Mouse (Mus musculus) lung, postnatal 0 days (tissue): ENCODE results near the gene Itgb8. TPM values are rescaled to one million over a fixed set of nuclear protein-coding genes. Genes with fewer than 3 reads are reported as not detected.

Experiments used
- ATAC-seq: fragments of 200-750 bp; cut with Nextera tagmentation; 2 replicates; pipeline ENCODE4 v1.8.0; 2017; ENCODE audit warnings: moderate library complexity
- DNase-seq: peaks from one replicate; pipeline ENCODE4 v3.0.0-alpha.2; 2016; ENCODE audit warnings: low spot score
- H3K27ac ChIP-seq: fragments of 300-500 bp; sonication (generic); 2 replicates; pipeline ENCODE4 v1.5.1; 2014; ENCODE audit warnings: antibody characterized with exemption, mild to moderate bottlenecking, low read length, mixed read lengths
- H3K27me3 ChIP-seq: fragments of 300-500 bp; sonication (generic); replicated peaks from 2 replicates; pipeline ENCODE4 v1.6.1; 2014; ENCODE audit warnings: low read length, mixed read lengths; ENCODE audit not compliant: insufficient read depth
- H3K36me3 ChIP-seq: fragments of 300-500 bp; sonication (generic); 2 replicates; pipeline ENCODE4 v1.6.1; 2014; ENCODE audit warnings: low read length, mixed read lengths; ENCODE audit not compliant: insufficient read depth
- H3K4me1 ChIP-seq: fragments of 300-500 bp; sonication (generic); 2 replicates; pipeline ENCODE4 v1.6.1; 2014; ENCODE audit warnings: antibody characterized with exemption, low read depth, low read length, mixed read lengths; ENCODE audit not compliant: insufficient read depth
- H3K4me2 ChIP-seq: fragments of 300-500 bp; sonication (generic); replicated peaks from 2 replicates; pipeline ENCODE4 v1.6.1; 2014; ENCODE audit warnings: low read depth, mild to moderate bottlenecking, low read length, moderate library complexity, mixed read lengths
- H3K4me3 ChIP-seq: fragments of 300-500 bp; sonication (generic); 2 replicates; pipeline ENCODE4 v1.5.1; 2014; ENCODE audit warnings: low read depth, low read length
- H3K9ac ChIP-seq: fragments of 300-500 bp; sonication (generic); replicated peaks from 2 replicates; pipeline ENCODE4 v1.6.1; 2014; ENCODE audit warnings: low read depth, mild to moderate bottlenecking
- H3K9me3 ChIP-seq: fragments of 300-500 bp; sonication (generic); 2 replicates; pipeline ENCODE4 v1.6.1; 2016; ENCODE audit warnings: low read length, mixed read lengths
- CTCF ChIP-seq: IDR thresholded peaks from 2 replicates; pipeline ENCODE4 v1.5.1; 2016; ENCODE audit warnings: antibody characterized with exemption, mild to moderate bottlenecking
- EP300 ChIP-seq: IDR thresholded peaks from 2 replicates; pipeline ENCODE4 v1.6.1; 2016; ENCODE audit warnings: antibody characterized with exemption, mild to moderate bottlenecking, control low read depth
- WGBS: fragments of 180-500 bp; shearing (Covaris S2); extraction: QIAGEN DNeasy Blood & Tissue Kit; methylation state at CpG from one replicate; pipeline ENCODE4 v1.1.7; 2014; 5-methylcytosine and 5-hydroxymethylcytosine counted together
- polyA plus RNA-seq: library from polyadenylated mRNA; unstranded; fragments of >200 nt; fragmentation: Nextera tagmentation; extraction: Ambion mirVana; gene quantifications from 2 replicates; pipeline ENCODE4 v1.2.1, GENCODE M21; 2015

Gene Itgb8
- polyA plus RNA-seq, 1 experiment from 2014 or later = 0.87 TPM

DNA sequence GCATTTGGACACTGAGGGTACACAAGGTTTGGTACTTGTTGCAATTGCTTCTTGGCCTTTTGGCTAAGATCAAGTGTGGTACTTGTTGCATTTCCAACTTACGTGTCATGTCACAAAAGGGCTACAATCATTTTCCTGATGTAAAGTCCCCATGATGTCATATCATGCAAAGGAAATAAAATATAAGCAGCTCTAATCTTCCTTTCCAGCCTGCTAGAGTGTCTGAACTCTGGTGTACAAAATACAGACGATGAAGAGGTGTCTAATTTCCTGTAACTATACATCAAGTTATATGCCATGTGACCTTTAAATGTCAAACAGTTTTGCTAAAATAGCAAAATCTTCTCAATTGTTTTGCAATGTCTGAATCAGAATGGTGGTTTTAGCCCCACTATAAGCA, 34.2 kb downstream of the Itgb8 start:
- no peak for ATAC-seq
- no peaks in the 10 kb centered on the region for H3K4me1 ChIP-seq
- no peak for TF ChIP-seq CTCF
- TF ChIP-seq EP300 = no peak
- H3K27me3 ChIP-seq = no peaks in the 10 kb centered on the region
- 43% methylated on average over 2 of the region's 2 CpGs for WGBS
- DNase-seq = no peak
- no peak overlapping the region for H3K27ac ChIP-seq
- no peak overlapping the region for H3K4me3 ChIP-seq
- no peak overlapping the region for H3K9ac ChIP-seq
- no peaks in the 10 kb centered on the region for H3K9me3 ChIP-seq
- H3K36me3 ChIP-seq = no peaks in the 10 kb centered on the region
- H3K4me2 ChIP-seq = no peak overlapping the region

DNA sequence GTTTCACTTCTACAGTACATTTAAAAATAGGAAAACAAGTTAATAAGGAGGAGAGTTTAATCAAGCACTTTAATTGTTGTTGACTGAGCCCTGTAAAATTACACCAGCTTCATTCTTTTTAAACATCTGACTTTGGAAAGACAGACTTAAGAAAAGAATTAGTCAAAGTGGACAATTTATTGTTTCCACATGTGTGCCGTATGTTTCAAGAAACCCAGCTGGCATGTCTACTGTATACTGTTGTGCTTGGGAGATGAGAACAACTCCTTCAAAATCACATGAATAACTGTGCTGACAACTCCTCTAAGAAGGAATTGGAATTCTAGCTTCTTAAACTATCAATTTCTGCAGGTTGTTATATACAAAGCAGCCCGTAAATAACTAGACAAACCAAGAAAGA, 35.8 kb downstream of the Itgb8 start:
- Histone ChIP-seq H3K36me3 (no peaks in the 10 kb centered on the region), H3K4me2 (no peak overlapping the region), H3K4me1 (no peaks in the 10 kb centered on the region), H3K4me3 (no peak overlapping the region), H3K9ac (no peak overlapping the region), H3K27me3 (no peaks in the 10 kb centered on the region), H3K9me3 (no peaks in the 10 kb centered on the region), H3K27ac (no peak overlapping the region)
- DNase-seq = no peak
- 74% methylated on average over 2 of the region's 2 CpGs for WGBS
- no peak for TF ChIP-seq EP300
- TF ChIP-seq CTCF = no peak
- no peak for ATAC-seq

DNA sequence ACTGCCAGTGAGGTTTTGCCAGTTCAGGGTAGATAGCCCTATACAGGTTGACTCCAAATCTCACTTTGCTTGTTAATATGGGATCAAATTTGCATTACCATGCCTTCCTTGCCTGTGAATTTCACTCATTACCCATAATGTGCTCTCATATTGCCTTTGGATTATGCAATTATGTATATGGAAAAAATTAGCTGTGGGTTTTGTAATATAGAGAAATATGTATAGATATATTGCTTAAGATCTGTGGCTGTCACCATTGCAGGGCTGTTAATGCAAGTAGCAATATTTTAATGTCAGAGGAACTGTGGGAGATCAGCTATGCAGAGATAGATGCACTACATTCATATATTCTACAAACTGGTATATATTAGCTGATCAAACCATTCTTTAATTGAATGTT, 43.5 kb downstream of the Itgb8 start:
- no peaks in the 10 kb centered on the region for H3K9me3 ChIP-seq
- no peak overlapping the region for H3K4me2 ChIP-seq
- H3K4me3 ChIP-seq = no peak overlapping the region
- H3K9ac ChIP-seq = no peak overlapping the region
- H3K36me3 ChIP-seq = no peaks in the 10 kb centered on the region
- no peak for DNase-seq
- no peak overlapping the region for H3K27ac ChIP-seq
- no peaks in the 10 kb centered on the region for H3K4me1 ChIP-seq
- TF ChIP-seq EP300 = no peak
- TF ChIP-seq CTCF = no peak
- ATAC-seq = no peak
- H3K27me3 ChIP-seq = no peaks in the 10 kb centered on the region

DNA sequence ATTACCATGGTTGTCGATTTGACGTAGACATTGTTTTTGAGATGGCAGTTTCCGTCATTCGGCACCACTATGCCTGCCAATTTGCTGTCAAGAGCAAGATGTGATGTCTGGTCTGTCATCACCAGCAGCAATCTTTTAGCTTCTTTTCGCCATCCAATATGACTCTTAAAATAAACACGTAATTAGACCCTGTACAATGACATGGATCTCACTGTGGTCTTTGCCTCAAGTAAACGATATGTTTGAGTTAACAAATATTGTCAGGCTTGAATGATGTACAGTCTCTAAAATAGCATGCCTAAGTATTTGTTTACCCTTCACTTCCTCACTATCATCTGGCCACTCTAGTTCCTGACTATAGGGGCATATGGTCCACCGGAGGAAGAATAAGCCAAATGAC, 48.8 kb downstream of the Itgb8 start:
- no peaks in the 10 kb centered on the region for H3K9me3 ChIP-seq
- ATAC-seq = peak; percentile 40
- TF ChIP-seq CTCF = no peak

DNA sequence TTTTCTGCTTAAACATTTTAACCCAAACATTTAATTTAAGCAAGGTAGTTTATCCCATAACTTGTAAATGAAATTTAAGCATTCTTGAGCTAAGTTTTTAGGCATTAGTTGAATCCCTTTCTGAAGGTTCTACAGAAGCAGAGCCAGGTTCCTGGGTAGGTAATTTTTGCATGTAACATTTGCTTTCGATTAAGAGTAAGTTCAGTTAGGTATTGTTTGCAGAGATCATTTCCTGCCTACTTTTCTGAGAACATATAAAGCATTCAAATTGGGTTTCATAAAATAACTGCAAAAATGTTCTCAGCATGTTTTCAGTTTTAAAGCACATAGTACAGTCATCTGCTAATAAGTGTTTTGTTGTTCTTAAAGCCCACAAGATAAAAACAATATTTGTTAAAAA, 53.2 kb downstream of the Itgb8 start:
- 48% methylated on average over 1 of the region's 1 CpGs for WGBS
- no peak for ATAC-seq

More for the DNA sequence above, 48.8 kb downstream of the Itgb8 start:
- H3K4me2 ChIP-seq = no peak overlapping the region
- no peaks in the 10 kb centered on the region for H3K27me3 ChIP-seq
- H3K27ac ChIP-seq = no peak overlapping the region
- 48% methylated on average over 8 of the region's 8 CpGs for WGBS
- H3K36me3 ChIP-seq = no peaks in the 10 kb centered on the region
- no peak overlapping the region for H3K9ac ChIP-seq
- peak; percentile 11 for DNase-seq
- no peaks in the 10 kb centered on the region for H3K4me1 ChIP-seq
- H3K4me3 ChIP-seq = no peak overlapping the region

DNA sequence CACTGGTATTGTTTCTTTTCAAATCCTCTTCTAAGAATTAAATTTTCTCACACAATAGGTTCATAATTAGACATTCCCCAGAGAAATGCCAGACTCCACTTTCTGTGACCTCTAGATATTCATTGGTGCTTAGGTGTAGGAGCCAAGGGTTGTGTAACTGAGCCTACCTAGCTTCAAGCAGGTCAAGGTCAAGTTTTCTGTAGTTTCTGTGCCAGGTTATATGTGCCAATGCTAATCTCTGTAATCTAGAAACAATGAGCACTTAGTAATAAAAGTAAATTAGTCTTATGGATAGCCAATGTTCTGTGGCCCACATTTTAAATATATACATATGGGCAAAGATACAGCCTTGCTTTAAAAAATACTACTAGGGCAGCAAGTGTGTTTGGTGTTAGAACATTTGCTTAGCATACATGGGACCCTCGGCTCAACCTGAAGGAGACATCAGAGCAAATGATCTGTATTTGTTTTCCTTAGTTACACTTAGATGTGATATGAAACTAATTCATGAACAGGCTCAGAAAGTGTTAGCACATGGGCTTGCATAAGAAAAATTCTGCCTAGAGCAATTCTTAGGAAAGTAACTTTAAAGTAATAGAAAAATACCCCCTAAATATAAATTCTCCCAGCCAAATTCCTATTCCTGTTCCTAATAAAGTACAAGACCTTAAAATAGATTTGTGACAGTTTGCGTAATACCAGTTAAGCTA, 56.2 kb downstream of the Itgb8 start:
- DNase-seq = no peak
- 58% methylated on average over 2 of the region's 2 CpGs for WGBS
- Histone ChIP-seq H3K9ac (no peak overlapping the region), H3K36me3 (no peaks in the 10 kb centered on the region), H3K9me3 (no peaks in the 10 kb centered on the region), H3K27me3 (no peaks in the 10 kb centered on the region), H3K27ac (no peak overlapping the region), H3K4me3 (no peak overlapping the region), H3K4me2 (no peak overlapping the region), H3K4me1 (no peaks in the 10 kb centered on the region)
- ATAC-seq = no peak
- no peak for TF ChIP-seq EP300
- no peak for TF ChIP-seq CTCF

More for the DNA sequence above, 53.2 kb downstream of the Itgb8 start:
- no peak overlapping the region for H3K9ac ChIP-seq
- H3K27me3 ChIP-seq = no peaks in the 10 kb centered on the region
- no peaks in the 10 kb centered on the region for H3K9me3 ChIP-seq
- no peaks in the 10 kb centered on the region for H3K4me1 ChIP-seq
- DNase-seq = no peak
- H3K4me3 ChIP-seq = no peak overlapping the region
- H3K4me2 ChIP-seq = no peak overlapping the region
- no peaks in the 10 kb centered on the region for H3K36me3 ChIP-seq
- TF ChIP-seq EP300 = no peak
- TF ChIP-seq CTCF = no peak
- no peak overlapping the region for H3K27ac ChIP-seq

DNA sequence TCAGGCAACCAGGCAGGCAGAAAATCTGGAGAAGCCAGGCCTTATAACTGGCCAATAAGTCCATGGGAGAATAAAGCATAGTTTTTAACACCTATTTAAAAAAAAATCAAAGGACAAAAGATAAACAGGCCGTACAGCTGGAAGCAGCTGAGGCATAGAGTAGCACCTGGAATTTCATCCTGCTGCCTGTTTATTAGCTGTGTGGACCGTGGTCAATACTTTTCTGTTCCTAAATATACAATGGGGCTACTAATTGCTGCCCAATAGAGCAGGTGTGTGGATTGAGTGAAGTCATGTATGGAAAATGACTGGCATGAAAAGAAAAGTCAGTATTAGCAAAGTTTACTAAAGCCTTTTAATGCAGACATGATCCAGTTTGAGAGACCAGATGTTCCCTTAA, 62.6 kb downstream of the Itgb8 start:
- no peak for DNase-seq
- H3K4me2 ChIP-seq = no peak overlapping the region
- 85% methylated on average over 2 of the region's 2 CpGs for WGBS

More for the DNA sequence above, 62.6 kb downstream of the Itgb8 start:
- TF ChIP-seq EP300 (no peak), CTCF (no peak)
- no peaks in the 10 kb centered on the region for H3K36me3 ChIP-seq
- H3K4me3 ChIP-seq = no peak overlapping the region
- no peaks in the 10 kb centered on the region for H3K4me1 ChIP-seq
- no peaks in the 10 kb centered on the region for H3K27me3 ChIP-seq
- no peak for ATAC-seq
- no peak overlapping the region for H3K9ac ChIP-seq
- no peak overlapping the region for H3K27ac ChIP-seq
- no peaks in the 10 kb centered on the region for H3K9me3 ChIP-seq
